Mouse (Mus musculus): ENCODE data around the gene Rab7.

DNA sequence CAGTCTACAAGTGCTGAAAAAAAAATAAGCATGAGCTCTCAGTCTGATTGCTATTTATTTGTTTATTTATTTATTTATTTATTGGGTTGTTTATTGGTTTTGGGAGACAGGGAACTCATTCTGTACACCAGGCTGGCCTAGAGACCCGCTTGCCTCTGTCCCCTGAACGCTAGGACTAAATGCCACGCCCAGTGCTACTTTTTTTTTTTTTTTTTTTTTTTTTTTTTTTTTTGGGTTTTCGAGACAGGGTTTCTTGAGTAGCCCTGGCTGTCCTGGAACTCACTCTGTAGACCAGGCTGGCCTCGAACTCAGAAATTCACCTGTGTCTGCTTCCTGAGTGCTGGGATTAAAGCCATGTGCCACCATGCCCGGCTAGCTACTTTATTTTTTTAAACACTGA is 25.4 kb upstream of the Rab7 start:
- TF ChIP-seq POLR2A (IDR thresholded peaks at IDR 0.05; ENCODE audit: low read depth, low read length), result no peak
- TF ChIP-seq CTCF (conservative IDR thresholded peaks at IDR 0.05 in 1 of 2, IDR thresholded peaks at IDR 0.05 in 1 of 2; ENCODE audit: low read depth in 2 of 2, low read length in 2 of 2), result no peak
